Mouse (Mus musculus): ENCODE measurements around the gene Rbfox1. TPM values are rescaled to one million over a fixed set of nuclear protein-coding genes. Genes with fewer than 3 reads are reported as not detected.

Gene Rbfox1
- polyA plus RNA-seq, 1 experiment from 2014 or later = 125 TPM

DNA sequence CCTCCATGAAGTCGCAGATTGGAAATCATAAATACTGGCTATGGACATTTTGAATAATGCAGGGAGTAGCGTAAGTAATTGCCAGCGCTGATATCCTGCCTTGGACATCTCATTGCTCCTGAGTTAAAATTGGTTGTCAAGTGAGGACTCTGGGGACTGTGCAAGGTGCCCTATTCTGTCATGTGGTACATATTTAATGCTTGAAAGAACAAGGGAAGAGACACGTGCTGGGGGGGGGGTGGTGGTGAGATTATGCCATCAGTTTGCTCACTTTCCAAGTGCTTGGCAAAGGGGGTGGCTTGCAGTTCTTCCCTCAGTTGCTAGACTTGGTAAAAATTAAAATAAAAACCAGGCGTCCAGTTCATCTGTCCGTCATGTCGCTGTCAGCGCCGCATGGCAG, 462.9 kb downstream of the Rbfox1 start:
- peak overlapping the region; percentile 74 for H3K4me2 ChIP-seq (ENCODE audit: low read length)
- peak overlapping the region; percentile 44 for H3K4me3 ChIP-seq (replicated peaks; ENCODE audit: low read depth, low read length)
- H3K4me1 ChIP-seq (ENCODE audit: control insufficient read depth, insufficient read depth, low read length) = peaks cover 15% of the 10 kb centered on the region
- peak overlapping the region; percentile 50 for H3K9ac ChIP-seq (replicated peaks; ENCODE audit: low read length)
- peak overlapping the region; percentile 85 for H3K27ac ChIP-seq (replicated peaks; ENCODE audit: low read depth, low read length)
- WGBS = 19% methylated on average over 9 of the region's 9 CpGs
- DNase-seq (no peak), ATAC-seq (ENCODE audit: low FRiP score, low TSS enrichment) (peak; percentile 49)
- H3K9me3 ChIP-seq (ENCODE audit: control insufficient read depth, low read length) = no peaks in the 10 kb centered on the region
- no peaks in the 10 kb centered on the region for H3K36me3 ChIP-seq (ENCODE audit: control insufficient read depth, insufficient read depth, low read length)
- H3K27me3 ChIP-seq (ENCODE audit: control insufficient read depth, insufficient read depth, low read length) = peaks cover 8% of the 10 kb centered on the region

GRCm38 (mm10) chr16:6348581-6349241, 463.6 kb downstream of the Rbfox1 start:
- no peaks in the 10 kb centered on the region for H3K9me3 ChIP-seq (ENCODE audit: control insufficient read depth, low read length)
- H3K27ac ChIP-seq (replicated peaks; ENCODE audit: low read depth, low read length) = peak overlapping the region; percentile 85
- DNase-seq = peak; percentile 87
- peak overlapping the region; percentile 50 for H3K9ac ChIP-seq (replicated peaks; ENCODE audit: low read length)
- WGBS = 1% methylated on average over 41 of the region's 41 CpGs
- H3K4me3 ChIP-seq (replicated peaks; ENCODE audit: low read depth, low read length) = peak overlapping the region; percentile 44
- H3K4me1 ChIP-seq (ENCODE audit: control insufficient read depth, insufficient read depth, low read length) = peaks cover 15% of the 10 kb centered on the region
- peak; percentile 88 for ATAC-seq (ENCODE audit: low FRiP score, low TSS enrichment)
- H3K27me3 ChIP-seq (ENCODE audit: control insufficient read depth, insufficient read depth, low read length) = peaks cover 8% of the 10 kb centered on the region
- peak overlapping the region; percentile 74 for H3K4me2 ChIP-seq (ENCODE audit: low read length)
- no peaks in the 10 kb centered on the region for H3K36me3 ChIP-seq (ENCODE audit: control insufficient read depth, insufficient read depth, low read length)

- DNase-seq (peak; percentile 60), ATAC-seq (ENCODE audit: low FRiP score, low TSS enrichment) (peak; percentile 18; the same call in 1 of the 2 replicates)
- peak overlapping the region; percentile 50 for H3K9ac ChIP-seq (replicated peaks; ENCODE audit: low read length)
- peak overlapping the region; percentile 74 for H3K4me2 ChIP-seq (ENCODE audit: low read length)
- H3K27me3 ChIP-seq (ENCODE audit: control insufficient read depth, insufficient read depth, low read length) = peaks cover 8% of the 10 kb centered on the region
- peak overlapping the region; percentile 44 for H3K4me3 ChIP-seq (replicated peaks; ENCODE audit: low read depth, low read length)
- H3K27ac ChIP-seq (replicated peaks; ENCODE audit: low read depth, low read length) = peak overlapping the region; percentile 85
- 18% methylated on average over 16 of the region's 16 CpGs for WGBS
- H3K4me1 ChIP-seq (ENCODE audit: control insufficient read depth, insufficient read depth, low read length) = peaks cover 15% of the 10 kb centered on the region
- H3K36me3 ChIP-seq (ENCODE audit: control insufficient read depth, insufficient read depth, low read length) = no peaks in the 10 kb centered on the region
- H3K9me3 ChIP-seq (ENCODE audit: control insufficient read depth, low read length) = no peaks in the 10 kb centered on the region
Observed at GRCm38 (mm10) chr16:6349381-6349780, 464.2 kb downstream of the Rbfox1 start.

DNA sequence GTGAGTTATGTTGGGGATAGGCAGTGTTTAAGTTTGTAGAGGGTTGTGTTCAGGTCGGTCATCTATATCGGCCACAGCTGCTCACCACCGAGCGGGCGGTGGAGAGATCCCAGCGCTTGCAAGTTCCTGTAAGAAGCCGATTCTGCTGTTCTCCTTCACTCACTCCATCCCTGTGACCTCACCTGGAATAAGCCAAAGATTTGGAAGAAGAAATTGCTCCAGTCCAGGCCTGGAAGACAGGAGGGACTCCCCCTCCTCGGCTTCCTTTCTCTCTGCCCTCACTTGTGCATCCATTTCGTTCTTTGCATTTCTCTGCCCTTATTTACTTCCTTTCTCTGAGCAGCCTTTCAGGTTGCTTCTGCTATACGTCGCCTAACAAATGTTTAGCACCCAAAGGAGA, 465.1 kb downstream of the Rbfox1 start:
- Histone ChIP-seq H3K9me3 (ENCODE audit: control insufficient read depth, low read length) (no peaks in the 10 kb centered on the region), H3K4me3 (replicated peaks; ENCODE audit: low read depth, low read length) (no peak overlapping the region; the same call in 1 of the 2 replicates), H3K27me3 (ENCODE audit: control insufficient read depth, insufficient read depth, low read length) (peaks cover 8% of the 10 kb centered on the region), H3K4me1 (ENCODE audit: control insufficient read depth, insufficient read depth, low read length) (peaks cover 15% of the 10 kb centered on the region), H3K36me3 (ENCODE audit: control insufficient read depth, insufficient read depth, low read length) (no peaks in the 10 kb centered on the region), H3K27ac (replicated peaks; ENCODE audit: low read depth, low read length) (no peak overlapping the region), H3K4me2 (ENCODE audit: low read length) (peak overlapping the region; percentile 74), H3K9ac (replicated peaks; ENCODE audit: low read length) (no peak overlapping the region)
- ATAC-seq (ENCODE audit: low FRiP score, low TSS enrichment) (no peak), DNase-seq (no peak)
- WGBS = 92% methylated on average over 11 of the region's 11 CpGs

GRCm38 (mm10) chr16:6353191-6353590, 468.0 kb downstream of the Rbfox1 start:
- ATAC-seq (ENCODE audit: low FRiP score, low TSS enrichment) (no peak), DNase-seq (no peak)
- Histone ChIP-seq H3K27ac (replicated peaks; ENCODE audit: low read depth, low read length) (no peak overlapping the region), H3K9me3 (ENCODE audit: control insufficient read depth, low read length) (no peaks in the 10 kb centered on the region), H3K4me3 (replicated peaks; ENCODE audit: low read depth, low read length) (no peak overlapping the region), H3K4me2 (ENCODE audit: low read length) (no peak overlapping the region), H3K9ac (replicated peaks; ENCODE audit: low read length) (no peak overlapping the region), H3K4me1 (ENCODE audit: control insufficient read depth, insufficient read depth, low read length) (peaks cover 10% of the 10 kb centered on the region), H3K36me3 (ENCODE audit: control insufficient read depth, insufficient read depth, low read length) (no peaks in the 10 kb centered on the region), H3K27me3 (ENCODE audit: control insufficient read depth, insufficient read depth, low read length) (peaks cover 8% of the 10 kb centered on the region)
- WGBS = 82% methylated on average over 5 of the region's 5 CpGs

DNA sequence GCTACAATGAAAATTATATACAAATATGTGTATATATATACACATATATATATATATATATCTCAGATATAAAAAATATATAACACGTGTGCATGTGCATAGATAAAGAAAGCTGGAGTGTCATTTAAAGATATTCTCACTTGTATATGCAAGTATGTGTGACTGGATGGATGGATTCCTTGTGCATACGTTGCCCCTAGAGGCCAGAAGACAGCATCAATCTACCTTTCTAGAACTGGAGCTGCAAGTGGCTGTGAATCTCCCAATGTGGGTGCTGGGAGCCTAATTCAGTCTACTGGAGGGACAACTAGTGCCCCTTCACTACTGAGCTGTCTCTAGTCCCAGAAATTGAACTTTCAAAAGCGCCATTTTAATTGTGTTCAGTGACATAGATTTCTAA, 471.8 kb downstream of the Rbfox1 start:
- peak; percentile 32 for DNase-seq

DNA sequence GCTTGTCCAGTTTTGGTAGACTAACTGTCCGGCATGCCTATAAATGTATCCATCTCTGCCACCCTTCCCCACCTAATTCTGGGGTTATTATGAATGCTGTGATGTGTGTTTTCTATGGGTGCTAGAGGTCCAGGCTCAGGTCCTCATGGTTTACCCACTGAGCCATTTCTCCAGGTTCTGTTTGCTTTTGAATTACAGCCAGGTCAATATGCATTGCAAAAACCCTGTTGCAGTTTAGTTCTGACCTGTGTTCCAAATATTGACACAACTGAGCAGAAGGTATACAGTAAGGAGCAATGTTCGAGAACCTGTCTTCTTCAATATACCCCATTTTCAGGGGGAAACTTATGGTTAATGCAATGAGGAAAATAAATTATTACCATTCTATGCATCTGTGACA, 480.6 kb downstream of the Rbfox1 start:
- H3K9me3 ChIP-seq (ENCODE audit: control insufficient read depth, low read length) = no peaks in the 10 kb centered on the region
- no peaks in the 10 kb centered on the region for H3K27me3 ChIP-seq (ENCODE audit: control insufficient read depth, insufficient read depth, low read length)
- ATAC-seq (ENCODE audit: low FRiP score, low TSS enrichment) = no peak
- 91% methylated on average over 2 of the region's 2 CpGs for WGBS
- H3K27ac ChIP-seq (replicated peaks; ENCODE audit: low read depth, low read length) = no peak overlapping the region
- no peak for DNase-seq
- no peaks in the 10 kb centered on the region for H3K4me1 ChIP-seq (ENCODE audit: control insufficient read depth, insufficient read depth, low read length)
- H3K36me3 ChIP-seq (ENCODE audit: control insufficient read depth, insufficient read depth, low read length) = 0 out of 2 replicates have a peak, but pooled peaks cover 3% of the 10 kb centered on the region
- no peak overlapping the region for H3K9ac ChIP-seq (replicated peaks; ENCODE audit: low read length)
- H3K4me2 ChIP-seq (ENCODE audit: low read length) = no peak overlapping the region
- no peak overlapping the region for H3K4me3 ChIP-seq (replicated peaks; ENCODE audit: low read depth, low read length)

More for the DNA sequence above, 471.8 kb downstream of the Rbfox1 start:
- Histone ChIP-seq H3K9me3 (ENCODE audit: control insufficient read depth, low read length) (no peaks in the 10 kb centered on the region), H3K36me3 (ENCODE audit: control insufficient read depth, insufficient read depth, low read length) (no peaks in the 10 kb centered on the region), H3K4me3 (replicated peaks; ENCODE audit: low read depth, low read length) (no peak overlapping the region), H3K4me1 (ENCODE audit: control insufficient read depth, insufficient read depth, low read length) (0 out of 2 replicates have a peak, but pooled peaks cover 4% of the 10 kb centered on the region), H3K4me2 (ENCODE audit: low read length) (no peak overlapping the region), H3K27ac (replicated peaks; ENCODE audit: low read depth, low read length) (no peak overlapping the region), H3K27me3 (ENCODE audit: control insufficient read depth, insufficient read depth, low read length) (no peaks in the 10 kb centered on the region), H3K9ac (replicated peaks; ENCODE audit: low read length) (no peak overlapping the region)
- no peak for ATAC-seq (ENCODE audit: low FRiP score, low TSS enrichment)
- WGBS = 62% methylated on average over 3 of the region's 3 CpGs

- ATAC-seq (ENCODE audit: low FRiP score, low TSS enrichment) (no peak), DNase-seq (no peak)
- Histone ChIP-seq H3K9me3 (ENCODE audit: control insufficient read depth, low read length) (no peaks in the 10 kb centered on the region), H3K4me2 (ENCODE audit: low read length) (no peak overlapping the region), H3K27ac (replicated peaks; ENCODE audit: low read depth, low read length) (no peak overlapping the region), H3K27me3 (ENCODE audit: control insufficient read depth, insufficient read depth, low read length) (no peaks in the 10 kb centered on the region), H3K4me1 (ENCODE audit: control insufficient read depth, insufficient read depth, low read length) (no peaks in the 10 kb centered on the region), H3K9ac (replicated peaks; ENCODE audit: low read length) (no peak overlapping the region), H3K36me3 (ENCODE audit: control insufficient read depth, insufficient read depth, low read length) (0 out of 2 replicates have a peak, but pooled peaks cover 3% of the 10 kb centered on the region), H3K4me3 (replicated peaks; ENCODE audit: low read depth, low read length) (no peak overlapping the region)
- WGBS = 81% methylated on average over 6 of the region's 6 CpGs
Observed at GRCm38 (mm10) chr16:6366649-6367048, 481.5 kb downstream of the Rbfox1 start.

GRCm38 (mm10) chr16:6380924-6381323, 495.8 kb downstream of the Rbfox1 start:
- no peak for DNase-seq
- peaks cover 9% of the 10 kb centered on the region; the same call in 1 of the 2 replicates for H3K4me1 ChIP-seq (ENCODE audit: control insufficient read depth, insufficient read depth, low read length)
- no peaks in the 10 kb centered on the region for H3K9me3 ChIP-seq (ENCODE audit: control insufficient read depth, low read length)
- H3K4me2 ChIP-seq (ENCODE audit: low read length) = no peak overlapping the region
- 87% methylated on average over 3 of the region's 3 CpGs for WGBS
- H3K9ac ChIP-seq (replicated peaks; ENCODE audit: low read length) = no peak overlapping the region
- H3K4me3 ChIP-seq (replicated peaks; ENCODE audit: low read depth, low read length) = no peak overlapping the region
- H3K36me3 ChIP-seq (ENCODE audit: control insufficient read depth, insufficient read depth, low read length) = no peaks in the 10 kb centered on the region
- no peaks in the 10 kb centered on the region for H3K27me3 ChIP-seq (ENCODE audit: control insufficient read depth, insufficient read depth, low read length)
- H3K27ac ChIP-seq (replicated peaks; ENCODE audit: low read depth, low read length) = no peak overlapping the region
- ATAC-seq (ENCODE audit: low FRiP score, low TSS enrichment) = no peak

Measured in midbrain, embryonic 14.5 days (tissue).